Comparison of ENCODE assay signal across 8 mouse cellular contexts in genomic region chr5:147758640-147759319, GRCm38 (mm10). TPM values are rescaled to one million over a fixed set of nuclear protein-coding genes. Genes with fewer than 3 reads are reported as not detected.
DNase-seq lines count a peak whose midpoint lies in the region; ATAC-seq and TF ChIP-seq lines count a peak whose summit lies in the region.

No protein-coding gene starts in this region.

- DNase-seq in heart, postnatal 10 days, result no peak
- DNase-seq in lung, postnatal 4 days, result no peak
- DNase-seq in adrenal gland, adult 2 months, result no peak
- DNase-seq in thymus, postnatal 0 days (ENCODE audit: low spot score), result no peak

- TF ChIP-seq CTCF in intestine, postnatal 0 days (IDR thresholded peaks at IDR 0.05; ENCODE audit: low read depth), result no peak

- H3K9me3 ChIP-seq in heart, embryonic 11.5 days (replicated peaks; ENCODE audit: control insufficient read depth, low read length), result no peaks in the 10 kb centered on the region
- H3K9me3 ChIP-seq in lung, embryonic 15.5 days, result no peaks in the 10 kb centered on the region
- H3K9me3 ChIP-seq in intestine, postnatal 0 days (ENCODE audit: control insufficient read depth), result no peaks in the 10 kb centered on the region
- H3K9me3 ChIP-seq in neural tube, embryonic 14.5 days (ENCODE audit: control insufficient read depth, low read length), result no peaks in the 10 kb centered on the region

- H3K4me2 ChIP-seq in heart, embryonic 11.5 days, result peak overlapping the region; percentile 42
- peak overlapping the region; percentile 46 for H3K4me2 ChIP-seq in lung, embryonic 15.5 days
- H3K4me2 ChIP-seq in intestine, postnatal 0 days (replicated peaks; ENCODE audit: low read depth), result peak overlapping the region; percentile 66
- peak overlapping the region; percentile 14; the same call in 1 of the 2 replicates for H3K4me2 ChIP-seq in neural tube, embryonic 14.5 days (ENCODE audit: low read depth, low read length)

- no peak overlapping the region for H3K27ac ChIP-seq in heart, embryonic 11.5 days (ENCODE audit: low read depth, low read length)
- no peak overlapping the region for H3K27ac ChIP-seq in lung, embryonic 15.5 days
- H3K27ac ChIP-seq in intestine, postnatal 0 days (ENCODE audit: low read depth, low read length), result no peak overlapping the region
- H3K27ac ChIP-seq in neural tube, embryonic 14.5 days (ENCODE audit: low read depth, low read length), result no peak overlapping the region

- no peak overlapping the region for H3K9ac ChIP-seq in heart, embryonic 11.5 days (ENCODE audit: low read depth, low read length)
- no peak overlapping the region for H3K9ac ChIP-seq in lung, embryonic 15.5 days
- no peak overlapping the region for H3K9ac ChIP-seq in intestine, postnatal 0 days (ENCODE audit: low read depth, low read length)
- no peak overlapping the region for H3K9ac ChIP-seq in neural tube, embryonic 14.5 days (replicated peaks; ENCODE audit: low read depth, low read length)

- H3K36me3 ChIP-seq in heart, embryonic 11.5 days (ENCODE audit: control insufficient read depth, insufficient read depth, low read length), result no peaks in the 10 kb centered on the region
- H3K36me3 ChIP-seq in lung, embryonic 15.5 days, result no peaks in the 10 kb centered on the region
- H3K36me3 ChIP-seq in intestine, postnatal 0 days (ENCODE audit: control insufficient read depth, insufficient read depth), result no peaks in the 10 kb centered on the region
- H3K36me3 ChIP-seq in neural tube, embryonic 14.5 days (ENCODE audit: control insufficient read depth, insufficient read depth, low read length), result no peaks in the 10 kb centered on the region

- H3K4me1 ChIP-seq in heart, embryonic 11.5 days (ENCODE audit: control insufficient read depth, insufficient read depth, low read length), result peaks cover 17% of the 10 kb centered on the region
- H3K4me1 ChIP-seq in lung, embryonic 15.5 days, result no peaks in the 10 kb centered on the region; the same call in 1 of the 2 replicates
- no peaks in the 10 kb centered on the region; the same call in 1 of the 2 replicates for H3K4me1 ChIP-seq in intestine, postnatal 0 days (replicated peaks; ENCODE audit: control insufficient read depth, insufficient read depth, low read length)
- no peaks in the 10 kb centered on the region for H3K4me1 ChIP-seq in neural tube, embryonic 14.5 days (ENCODE audit: control insufficient read depth, insufficient read depth, low read length)

- no peak overlapping the region for H3K4me3 ChIP-seq in heart, embryonic 11.5 days (ENCODE audit: low read depth, low read length)
- peak overlapping the region; percentile 22 for H3K4me3 ChIP-seq in lung, embryonic 15.5 days
- H3K4me3 ChIP-seq in intestine, postnatal 0 days (ENCODE audit: low read depth, low read length), result peak overlapping the region; percentile 35
- H3K4me3 ChIP-seq in neural tube, embryonic 14.5 days (ENCODE audit: low read depth, low read length), result no peak overlapping the region

- H3K27me3 ChIP-seq in heart, embryonic 11.5 days (ENCODE audit: control insufficient read depth, insufficient read depth, low read length), result no peaks in the 10 kb centered on the region
- 0 out of 2 replicates have a peak, but pooled peaks cover under 1% of the 10 kb centered on the region for H3K27me3 ChIP-seq in lung, embryonic 15.5 days
- H3K27me3 ChIP-seq in intestine, postnatal 0 days (replicated peaks; ENCODE audit: control insufficient read depth, insufficient read depth, low read length), result no peaks in the 10 kb centered on the region
- H3K27me3 ChIP-seq in neural tube, embryonic 14.5 days (ENCODE audit: control insufficient read depth, insufficient read depth, low read length), result no peaks in the 10 kb centered on the region; the same call in 1 of the 2 replicates

- no peak for ATAC-seq in heart, embryonic 11.5 days (replicated peaks; ENCODE audit: insufficient number of reproducible peaks, low FRiP score, low TSS enrichment)
- ATAC-seq in lung, embryonic 15.5 days (ENCODE audit: borderline replicate concordance, extremely low read depth, low FRiP score, low TSS enrichment), result no peak
- no peak for ATAC-seq in intestine, postnatal 0 days
- ATAC-seq in neural tube, embryonic 14.5 days (ENCODE audit: low read depth), result no peak

- 68% methylated on average over 9 of the region's 9 CpGs for WGBS in heart, embryonic 11.5 days (ENCODE audit: insufficient replicate concordance)
- 63% methylated on average over 9 of the region's 9 CpGs for whole genome bisulfite sequencing in lung, embryonic 15.5 days
- 50% methylated on average over 9 of the region's 9 CpGs for WGBS in intestine, postnatal 0 days
- 71% methylated on average over 9 of the region's 9 CpGs for WGBS in neural tube, embryonic 14.5 days

- intact Hi-C loops in heart, postnatal 10 days (cut with DNase I), result no loop called here

RNA-seq across cellular contexts. Expression of gene Flt1, which starts 33.0 kb away (rescaled TPM):
- 20.4 and 23.1 TPM in 2 replicates for polyA plus RNA-seq in heart, embryonic 11.5 days (2014; fragmentation: Nextera tagmentation; extraction: Ambion mirVana)
- total RNA-seq in heart, postnatal 10 days (2021), result 10 to 100 TPM; 53.6 to 56.0 TPM
- 17.6 and 19.0 TPM in 2 replicates for polyA plus RNA-seq in lung, embryonic 15.5 days (2015; fragmentation: Nextera tagmentation; extraction: Ambion mirVana)
- 5.8 and 7.0 TPM in 2 replicates for polyA plus RNA-seq in intestine, postnatal 0 days (2015; fragmentation: Nextera tagmentation; extraction: Ambion mirVana)
- 9.9 and 15.3 TPM in 2 replicates for polyA plus RNA-seq in neural tube, embryonic 14.5 days (2014; fragmentation: Nextera tagmentation; extraction: Ambion mirVana)
- 10 to 100 TPM; 52.1 to 76.3 TPM for total RNA-seq in adrenal gland, adult 2 months (2021)
- 7.7 and 8.9 TPM in 2 replicates for polyA plus RNA-seq in adrenal gland, adult 2 months (2012; rRNA removed)
- polyA plus RNA-seq in thymus, postnatal 0 days (2015; fragmentation: Nextera tagmentation; extraction: Ambion mirVana), result 2.0 and 2.9 TPM in 2 replicates

Comparison
In these comparisons a context has a peak if more than half of its experiments do, and no peak if none do; other contexts are left out.
1. H3K4me2 ChIP-seq: peak in every context shown above with its lines; median percentile 66 in intestine, postnatal 0 days; 46 in lung, embryonic 15.5 days; 42 in heart, embryonic 11.5 days; 14 in neural tube, embryonic 14.5 days.
2. H3K4me3 ChIP-seq: peak in lung, embryonic 15.5 days (single experiment) and intestine, postnatal 0 days (single experiment); none in heart, embryonic 11.5 days (single experiment) and neural tube, embryonic 14.5 days (single experiment).